Mouse (Mus musculus) heart, embryonic 11.5 days (tissue): ENCODE measurements around the gene Trmt1. TPM values are rescaled to one million over a fixed set of nuclear protein-coding genes. Genes with fewer than 3 reads are reported as not detected.
A peak's percentile ranks its signal among the peaks of the same experiment; 100 is the strongest.

Source experiments
- ATAC-seq: fragments of 200-750 bp; cut with Nextera tagmentation; replicated peaks from 2 replicates; pipeline ENCODE4 v1.8.0; 2017; ENCODE audit warnings: moderate library complexity; ENCODE audit not compliant: insufficient number of reproducible peaks, low FRiP score, low TSS enrichment
- H3K27ac ChIP-seq: fragments of 300-500 bp; sonication (generic); 2 replicates; pipeline ENCODE4 v1.5.1; 2014; ENCODE audit warnings: mild to moderate bottlenecking, low read depth, low read length
- H3K27me3 ChIP-seq: fragments of 300-500 bp; sonication (generic); 2 replicates; pipeline ENCODE4 v1.6.1; 2014; ENCODE audit warnings: mild to moderate bottlenecking, low read length, mixed read lengths; ENCODE audit not compliant: control insufficient read depth, insufficient read depth
- H3K36me3 ChIP-seq: fragments of 300-500 bp; sonication (generic); 2 replicates; pipeline ENCODE4 v1.6.1; 2014; ENCODE audit warnings: mild to moderate bottlenecking, low read length, moderate library complexity, mixed read lengths; ENCODE audit not compliant: control insufficient read depth, insufficient read depth
- H3K4me1 ChIP-seq: fragments of 300-500 bp; sonication (generic); 2 replicates; pipeline ENCODE4 v1.6.1; 2014; ENCODE audit warnings: low read length; ENCODE audit not compliant: control insufficient read depth, insufficient read depth
- H3K4me2 ChIP-seq: fragments of 300-500 bp; sonication (generic); 2 replicates; pipeline ENCODE4 v1.6.1; 2014; ENCODE audit warnings: mild to moderate bottlenecking, moderate library complexity
- H3K4me3 ChIP-seq: fragments of 300-500 bp; sonication (generic); 2 replicates; pipeline ENCODE4 v1.5.1; 2014; ENCODE audit warnings: low read depth, low read length
- H3K9ac ChIP-seq: fragments of 300-500 bp; sonication (generic); 2 replicates; pipeline ENCODE4 v1.6.1; 2014; ENCODE audit warnings: mild to moderate bottlenecking, low read depth, low read length, moderate library complexity
- H3K9me3 ChIP-seq: fragments of 300-500 bp; sonication (generic); replicated peaks from 2 replicates; pipeline ENCODE4 v1.6.1; 2016; ENCODE audit warnings: low read length; ENCODE audit not compliant: control insufficient read depth
- WGBS: fragments of 180-500 bp; shearing (Covaris S2); extraction: QIAGEN DNeasy Blood & Tissue Kit; methylation state at CpG from one replicate; pipeline ENCODE4 v1.1.7; 2014; ENCODE audit not compliant: insufficient replicate concordance; 5-methylcytosine and 5-hydroxymethylcytosine counted together
- polyA plus RNA-seq: library from polyadenylated mRNA; unstranded; fragments of >200 nt; fragmentation: Nextera tagmentation; extraction: Ambion mirVana; gene quantifications from 2 replicates; pipeline ENCODE4 v1.2.1, GENCODE M21; 2014

Trmt1 gene
- polyA plus RNA-seq, 1 experiment from 2014 or later: 51.6 TPM

DNA sequence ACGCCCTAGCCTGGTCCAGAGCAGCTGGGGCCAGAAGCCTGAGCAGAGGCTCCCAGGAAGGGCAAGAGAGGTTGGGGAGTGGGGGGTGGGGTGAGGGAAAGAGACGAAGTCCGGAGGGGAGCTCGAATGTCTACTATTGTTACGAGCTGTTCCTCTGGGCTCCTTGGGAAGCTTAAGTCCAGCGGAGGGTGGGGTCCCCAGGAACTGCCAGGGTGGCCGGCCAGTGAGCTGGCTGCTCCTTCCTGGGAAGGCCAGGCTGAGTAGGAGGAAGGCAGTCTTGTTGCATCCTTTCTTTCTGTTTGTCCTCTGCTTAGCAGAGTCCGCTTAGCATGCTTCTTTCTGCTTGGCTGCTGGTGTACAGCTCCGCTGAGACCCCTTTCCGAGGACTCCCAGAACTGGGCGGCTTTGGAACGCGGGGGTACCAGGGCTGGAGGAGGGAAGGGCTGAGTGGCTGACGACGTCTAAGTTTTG, 22.0 kb downstream of the Trmt1 start:
- H3K9ac ChIP-seq: peak overlapping the region; percentile 72; the same call in 1 of the 2 replicates
- no peaks in the 10 kb centered on the region for H3K9me3 ChIP-seq
- H3K4me1 ChIP-seq: peaks cover 54% of the 10 kb centered on the region
- peaks cover 73% of the 10 kb centered on the region for H3K27me3 ChIP-seq
- 5% methylated on average over 15 of the region's 15 CpGs for WGBS
- peak overlapping the region; percentile 57 for H3K4me2 ChIP-seq
- H3K36me3 ChIP-seq: no peaks in the 10 kb centered on the region
- no peak for ATAC-seq
- H3K4me3 ChIP-seq: peak overlapping the region; percentile 51
- H3K27ac ChIP-seq: peak overlapping the region; percentile 79

DNA sequence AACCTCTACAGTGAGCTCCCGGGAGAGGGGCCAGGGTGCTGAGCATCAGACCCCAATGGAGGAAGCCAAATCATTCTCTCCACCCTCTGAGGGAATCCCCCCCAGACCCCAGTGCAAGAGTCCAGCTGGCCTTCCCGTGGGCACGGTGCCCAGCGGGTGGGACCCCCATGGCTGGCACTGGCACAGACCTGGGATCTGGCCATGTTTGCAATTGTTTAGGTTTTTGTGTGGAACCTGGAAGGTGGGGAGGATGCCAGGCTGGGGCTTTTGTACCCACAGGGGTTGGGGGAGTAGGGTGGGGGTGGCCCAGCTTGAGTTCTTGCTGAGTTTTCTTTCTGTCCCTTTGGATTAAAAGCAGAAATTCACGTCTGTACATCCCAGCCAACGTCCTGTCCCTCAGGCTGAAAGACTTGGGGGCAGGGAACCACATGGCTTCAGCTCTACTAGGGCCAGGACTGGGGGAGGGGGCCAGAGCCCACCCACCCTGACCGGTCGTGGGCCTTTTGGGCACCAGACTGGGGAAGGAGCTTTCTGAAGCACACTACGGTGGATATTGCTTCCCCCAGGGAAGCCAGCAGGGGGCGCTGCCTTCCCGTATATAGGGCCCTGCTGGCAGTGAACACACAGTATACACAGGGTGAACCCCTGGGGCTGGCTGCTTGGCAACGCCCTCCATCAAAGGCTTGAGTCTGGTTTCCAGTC, 22.8 kb downstream of the Trmt1 start:
- H3K4me3 ChIP-seq: no peak overlapping the region

DNA sequence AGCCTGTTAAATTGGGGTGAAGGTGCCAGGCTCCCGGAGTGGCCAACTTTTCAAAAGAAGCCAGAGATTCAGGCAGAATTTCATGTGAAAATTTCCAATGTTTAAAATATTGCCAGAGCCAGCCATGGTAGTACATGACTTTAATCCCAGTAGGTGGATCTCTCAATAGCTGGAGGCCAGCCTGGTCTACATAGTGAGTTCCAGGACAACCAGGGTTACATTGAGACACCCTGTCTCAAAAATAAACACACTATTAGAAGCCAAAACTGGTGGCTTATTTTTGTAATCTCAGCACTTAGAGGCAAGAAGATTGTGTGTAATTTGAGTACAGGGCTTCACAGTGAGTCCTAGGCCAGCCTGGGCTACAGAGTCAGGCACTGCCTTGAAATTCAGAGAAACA, 23.8 kb downstream of the Trmt1 start:
- Histone ChIP-seq H3K9me3 (no peaks in the 10 kb centered on the region), H3K9ac (no peak overlapping the region), H3K4me3 (no peak overlapping the region), H3K36me3 (no peaks in the 10 kb centered on the region), H3K4me1 (peaks cover 47% of the 10 kb centered on the region), H3K27ac (no peak overlapping the region), H3K27me3 (peaks cover 71% of the 10 kb centered on the region), H3K4me2 (no peak overlapping the region)
- whole genome bisulfite sequencing: 94% methylated on average over 1 of the region's 1 CpGs
- no peak for ATAC-seq

More for the DNA sequence above, 22.8 kb downstream of the Trmt1 start:
- Histone ChIP-seq H3K9me3 (no peaks in the 10 kb centered on the region), H3K27me3 (peaks cover 71% of the 10 kb centered on the region), H3K4me1 (peaks cover 54% of the 10 kb centered on the region), H3K36me3 (no peaks in the 10 kb centered on the region), H3K4me2 (no peak overlapping the region; the same call in 1 of the 2 replicates), H3K27ac (no peak overlapping the region; the same call in 1 of the 2 replicates), H3K9ac (0 out of 2 replicates have a peak overlapping the region, but pooled peaks have one; percentile 8)
- peak; percentile 58 for ATAC-seq
- WGBS: 14% methylated on average over 12 of the region's 12 CpGs

DNA sequence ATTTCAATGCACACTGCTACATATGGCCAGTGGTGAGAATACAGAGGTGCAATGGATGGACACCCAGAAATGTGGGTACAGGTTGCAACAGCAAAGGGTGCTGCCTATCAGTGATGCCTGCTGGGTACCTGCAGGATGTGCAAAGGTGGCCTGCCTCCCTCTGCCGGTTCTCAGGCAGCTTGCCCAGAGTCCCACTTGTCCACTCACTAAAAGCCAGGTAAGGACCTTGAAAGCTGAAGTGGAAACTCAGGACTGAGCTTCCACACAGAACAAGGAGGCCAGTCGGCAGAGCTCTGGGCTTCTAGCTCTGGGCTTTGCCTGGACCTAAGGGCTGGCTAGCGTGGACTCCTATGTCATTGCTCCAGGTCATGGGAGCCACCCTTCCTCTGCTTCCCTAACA, 25.2 kb downstream of the Trmt1 start:
- Histone ChIP-seq H3K4me3 (no peak overlapping the region), H3K9ac (peak overlapping the region; percentile 40; the same call in 1 of the 2 replicates), H3K4me2 (no peak overlapping the region), H3K4me1 (peaks cover 53% of the 10 kb centered on the region), H3K27me3 (peaks cover 72% of the 10 kb centered on the region), H3K27ac (peak overlapping the region; percentile 76), H3K9me3 (no peaks in the 10 kb centered on the region), H3K36me3 (no peaks in the 10 kb centered on the region)
- ATAC-seq: no peak
- 48% methylated on average over 3 of the region's 3 CpGs for WGBS

DNA sequence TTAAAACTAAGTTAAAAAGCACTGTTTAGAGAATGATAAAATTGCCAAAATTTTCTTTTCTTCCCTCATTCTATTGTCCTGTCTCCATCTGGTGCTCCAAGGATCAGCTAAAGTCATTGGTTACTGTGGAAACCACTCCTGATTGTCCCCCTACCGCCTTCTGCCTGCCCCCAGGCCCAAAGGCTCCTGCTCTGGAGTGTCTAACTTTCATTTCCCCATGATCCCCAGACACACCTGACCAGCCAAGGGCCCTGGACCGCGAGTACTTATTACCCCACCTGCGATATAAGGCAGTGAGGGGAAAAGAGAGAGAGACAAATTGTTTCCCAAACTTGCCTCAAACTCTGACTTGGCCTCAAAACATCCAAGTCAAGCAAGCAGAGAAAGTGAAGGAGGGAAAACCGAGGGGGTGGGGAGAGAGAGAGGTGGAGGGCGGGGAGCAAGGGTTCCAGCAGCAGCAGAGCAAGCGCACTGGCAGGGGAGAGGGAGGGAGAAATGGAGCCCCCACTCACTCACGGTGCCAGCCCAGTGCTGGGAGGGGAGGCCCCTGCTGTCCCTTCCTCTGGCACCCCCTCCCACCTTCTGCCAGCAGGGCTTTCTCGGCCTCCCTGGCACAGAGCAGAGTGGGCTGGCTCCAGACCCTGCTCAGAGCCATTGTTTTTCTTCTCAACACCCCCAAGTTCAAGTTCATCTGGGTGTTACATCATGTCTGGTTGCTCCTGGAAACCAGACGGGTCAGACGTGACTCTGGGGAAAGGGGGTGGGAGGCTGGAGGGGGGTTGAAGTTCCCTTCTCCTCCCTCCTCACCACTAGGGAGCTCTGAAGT, 26.0 kb downstream of the Trmt1 start:
- Histone ChIP-seq H3K27me3 (peaks cover 72% of the 10 kb centered on the region), H3K9me3 (no peaks in the 10 kb centered on the region), H3K4me3 (no peak overlapping the region), H3K36me3 (no peaks in the 10 kb centered on the region), H3K27ac (peak overlapping the region; percentile 76), H3K4me1 (peaks cover 48% of the 10 kb centered on the region), H3K4me2 (peak overlapping the region; percentile 4; the same call in 1 of the 2 replicates), H3K9ac (peak overlapping the region; percentile 64)
- WGBS: 20% methylated on average over 9 of the region's 11 CpGs
- peak; percentile 23 for ATAC-seq

DNA sequence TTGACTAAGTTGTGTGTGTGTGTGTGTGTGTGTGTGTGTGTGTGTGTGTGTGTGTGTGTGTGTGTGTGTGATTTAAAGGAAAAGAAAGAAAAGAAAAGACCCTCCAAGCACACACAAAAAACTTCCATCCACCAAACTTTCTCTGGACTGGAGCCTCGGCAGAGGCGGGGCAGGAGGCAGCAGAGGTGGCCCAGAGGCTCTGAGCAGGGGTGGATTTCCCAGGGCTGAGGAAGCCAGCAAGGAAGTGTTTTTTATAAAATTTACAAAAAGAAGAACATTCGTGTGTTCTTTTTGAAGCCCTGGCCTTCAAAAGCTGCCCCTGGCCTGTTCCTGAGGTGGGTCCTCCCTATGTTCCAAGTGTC, 26.6 kb downstream of the Trmt1 start:
- Histone ChIP-seq H3K27me3 (peaks cover 72% of the 10 kb centered on the region), H3K9ac (0 out of 2 replicates have a peak overlapping the region, but pooled peaks have one; percentile 28), H3K36me3 (no peaks in the 10 kb centered on the region), H3K27ac (peak overlapping the region; percentile 68), H3K4me1 (peaks cover 42% of the 10 kb centered on the region), H3K4me3 (no peak overlapping the region), H3K9me3 (no peaks in the 10 kb centered on the region), H3K4me2 (no peak overlapping the region)
- 32% methylated on average over 3 of the region's 3 CpGs for WGBS
- no peak for ATAC-seq

DNA sequence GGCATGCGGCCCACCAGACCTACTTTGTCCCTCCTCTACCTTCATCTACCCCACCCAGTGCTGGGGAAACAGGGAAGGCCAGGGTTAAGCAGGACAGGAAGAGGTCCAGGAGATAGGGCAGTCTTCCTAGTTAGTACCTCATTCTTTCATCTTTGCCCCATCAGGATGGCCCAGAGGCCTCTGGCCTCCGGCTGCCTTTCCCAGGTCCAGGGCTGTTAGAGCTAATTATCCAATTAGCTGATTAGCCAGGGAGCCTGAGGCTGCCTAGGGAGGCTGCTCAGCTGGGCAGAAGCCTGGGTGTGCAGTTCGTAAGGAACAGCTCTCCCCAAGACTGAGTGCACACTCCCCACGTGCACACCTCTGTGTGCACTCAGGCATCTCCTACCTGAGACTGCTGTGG, 27.3 kb downstream of the Trmt1 start:
- Histone ChIP-seq H3K4me2 (no peak overlapping the region), H3K36me3 (no peaks in the 10 kb centered on the region), H3K9me3 (no peaks in the 10 kb centered on the region), H3K4me3 (no peak overlapping the region), H3K27ac (peak overlapping the region; percentile 68), H3K4me1 (peaks cover 37% of the 10 kb centered on the region), H3K9ac (no peak overlapping the region; the same call in 1 of the 2 replicates), H3K27me3 (peaks cover 67% of the 10 kb centered on the region)
- 53% methylated on average over 4 of the region's 4 CpGs for WGBS
- ATAC-seq: no peak

DNA sequence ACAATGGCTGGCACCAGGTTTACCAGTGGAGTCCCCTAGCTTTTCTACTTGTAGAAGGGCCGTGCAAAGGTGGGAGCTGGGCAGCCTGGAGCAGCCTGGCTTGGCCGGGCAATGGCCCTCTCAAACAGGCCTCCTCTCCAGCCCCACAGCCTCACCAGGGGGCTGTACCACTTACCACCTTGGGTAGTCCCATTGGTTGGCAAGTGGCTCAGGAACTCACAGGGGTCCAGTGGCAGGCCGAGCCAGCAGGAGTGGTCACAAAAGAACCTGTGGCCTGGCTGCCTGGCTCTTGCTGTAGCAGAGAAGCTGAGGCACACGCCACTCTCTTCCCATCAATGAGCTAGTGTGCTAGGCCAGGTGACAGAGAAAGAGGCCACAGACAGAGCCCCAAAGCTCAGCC, 28.1 kb downstream of the Trmt1 start:
- Histone ChIP-seq H3K4me3 (no peak overlapping the region), H3K36me3 (no peaks in the 10 kb centered on the region), H3K27ac (no peak overlapping the region), H3K27me3 (peaks cover 65% of the 10 kb centered on the region), H3K9me3 (no peaks in the 10 kb centered on the region), H3K9ac (no peak overlapping the region; the same call in 1 of the 2 replicates), H3K4me2 (no peak overlapping the region), H3K4me1 (peaks cover 31% of the 10 kb centered on the region)
- no peak for ATAC-seq
- 65% methylated on average over 4 of the region's 4 CpGs for WGBS
